Mouse (Mus musculus) CH12.LX (cell line): ENCODE results near the gene Ifit1bl2.
A peak's percentile ranks its signal among the peaks of the same experiment; 100 is the strongest.

Source experiments
- CHD2 ChIP-seq: IDR thresholded peaks from 2 replicates; pipeline ENCODE4 v1.6.1; 2011; ENCODE audit warnings: low read length, improper control_type of control experiment
- CTCF ChIP-seq, 2 experiments: IDR thresholded peaks in 1 of 2; conservative IDR thresholded peaks in 1 of 2; 2 replicates each; pipeline ENCODE4 v1.5.1; 2011 to 2012; ENCODE audit warnings: low read depth in 2 of 2, low read length in 2 of 2, improper control_type of control experiment in 1 of 2, inconsistent platforms in 1 of 2, mild to moderate bottlenecking in 1 of 2, moderate library complexity in 1 of 2
- E2F4 ChIP-seq: IDR thresholded peaks from 2 replicates; pipeline ENCODE4 v1.6.1; 2011; ENCODE audit warnings: low read depth, low read length, improper control_type of control experiment; ENCODE audit not compliant: insufficient replicate concordance
- MAX ChIP-seq: IDR thresholded peaks from 2 replicates; pipeline ENCODE4 v1.6.1; 2011; ENCODE audit warnings: low read length, improper control_type of control experiment
- MEF2A ChIP-seq: IDR thresholded peaks from 2 replicates; pipeline ENCODE4 v1.6.1; 2014; ENCODE audit warnings: low read depth, mild to moderate bottlenecking, inconsistent platforms, low read length, improper control_type of control experiment, borderline replicate concordance
- MYC ChIP-seq: IDR thresholded peaks from 2 replicates; pipeline ENCODE4 v1.6.1; 2011; ENCODE audit warnings: low read depth, mild to moderate bottlenecking, improper control_type of control experiment, low read length
- POLR2A ChIP-seq: IDR thresholded peaks from 2 replicates; pipeline ENCODE4 v1.6.1; 2011; ENCODE audit warnings: low read depth, mild to moderate bottlenecking, improper control_type of control experiment, low read length
- POLR2AphosphoS2 ChIP-seq: IDR thresholded peaks from 2 replicates; pipeline ENCODE4 v1.6.1; 2011; ENCODE audit warnings: low read depth, low read length, improper control_type of control experiment
- TCF12 ChIP-seq: IDR thresholded peaks from 2 replicates; pipeline ENCODE4 v1.6.1; 2014; ENCODE audit warnings: low read depth, mild to moderate bottlenecking, inconsistent platforms, low read length, improper control_type of control experiment
- USF1 ChIP-seq: IDR thresholded peaks from 2 replicates; pipeline ENCODE4 v1.6.1; 2014; ENCODE audit warnings: low read depth, mild to moderate bottlenecking, inconsistent platforms, low read length, improper control_type of control experiment
- ZC3H11A ChIP-seq: IDR thresholded peaks from 2 replicates; pipeline ENCODE4 v1.6.1; 2012; ENCODE audit warnings: low read depth, mild to moderate bottlenecking, inconsistent platforms, low read length, improper control_type of control experiment
- ZMIZ1 ChIP-seq: IDR thresholded peaks from 2 replicates; pipeline ENCODE4 v1.6.1; 2012; ENCODE audit warnings: low read depth, mild to moderate bottlenecking, inconsistent platforms, low read length, improper control_type of control experiment

GRCm38 (mm10) chr19:34640623-34641022 is at the start of gene Ifit1bl2, which contains the start of gene Ifit1:
- TF ChIP-seq MYC (no peak), ZMIZ1 (no peak), ZC3H11A (no peak), POLR2A (no peak), USF1 (no peak), CTCF (conservative IDR thresholded peaks at IDR 0.05 in 1 of 2, IDR thresholded peaks at IDR 0.05 in 1 of 2; ENCODE audit: low read depth in 2 of 2, low read length in 2 of 2) (no peak), POLR2AphosphoS2 (no peak), TCF12 (0 out of 2 replicates have a peak, but pooled peaks have one; percentile 41), E2F4 (no peak), MEF2A (peak; percentile 59), CHD2 (no peak), MAX (peak; percentile 26; the same call in 1 of the 2 replicates)
